Comparison of ENCODE assay signal across 8 mouse cellular contexts in genomic region chr9:68653211-68654038, GRCm38 (mm10). TPM values are rescaled to one million over a fixed set of nuclear protein-coding genes. Genes with fewer than 3 reads are reported as not detected.
A peak's percentile ranks its signal among the peaks of the same experiment; 100 is the strongest.
DNase-seq lines count a peak whose midpoint lies in the region; ATAC-seq and TF ChIP-seq lines count a peak whose summit lies in the region.

Gene Rora, plus strand, starts transcription at chr9:68653786.

- ATAC-seq in CD4-positive, CD25-positive, alpha-beta regulatory T cell, adult 4 months: no peak
- ATAC-seq in forebrain, embryonic 11.5 days (replicated peaks; ENCODE audit: low FRiP score): peak; percentile 85
- peak; percentile 59; the same call in 1 of the 2 replicates for ATAC-seq in heart, embryonic 13.5 days (ENCODE audit: extremely low read depth, insufficient number of reproducible peaks, low FRiP score, low TSS enrichment)
- ATAC-seq in kidney, embryonic 16.5 days (ENCODE audit: low FRiP score, low TSS enrichment): peak; percentile 82
- peak; percentile 79 for ATAC-seq in neural tube, embryonic 13.5 days (ENCODE audit: low read depth)

- no peaks in the 10 kb centered on the region for H3K36me3 ChIP-seq in forebrain, embryonic 11.5 days (ENCODE audit: control insufficient read depth, insufficient read depth, low read length)
- H3K36me3 ChIP-seq in heart, embryonic 13.5 days: no peaks in the 10 kb centered on the region
- H3K36me3 ChIP-seq in kidney, embryonic 16.5 days (ENCODE audit: insufficient read depth, low read length): no peaks in the 10 kb centered on the region
- H3K36me3 ChIP-seq in liver, adult 2 months (ENCODE audit: control insufficient read depth, insufficient read depth, low read length): no peaks in the 10 kb centered on the region
- no peaks in the 10 kb centered on the region for H3K36me3 ChIP-seq in neural tube, embryonic 13.5 days

- peaks cover 2% of the 10 kb centered on the region; the same call in 1 of the 2 replicates for H3K27me3 ChIP-seq in forebrain, embryonic 11.5 days (ENCODE audit: control insufficient read depth, insufficient read depth, low read length)
- H3K27me3 ChIP-seq in heart, embryonic 13.5 days (replicated peaks): peaks cover 17% of the 10 kb centered on the region; the same call in 1 of the 2 replicates
- H3K27me3 ChIP-seq in kidney, embryonic 16.5 days (ENCODE audit: insufficient read depth, low read length): peaks cover 2% of the 10 kb centered on the region; the same call in 1 of the 2 replicates
- H3K27me3 ChIP-seq in liver, adult 2 months (ENCODE audit: control insufficient read depth, insufficient read depth, low read length): no peaks in the 10 kb centered on the region
- H3K27me3 ChIP-seq in neural tube, embryonic 13.5 days: no peaks in the 10 kb centered on the region

- H3K4me2 ChIP-seq in forebrain, embryonic 11.5 days (ENCODE audit: low read depth, low read length, severe bottlenecking): peak within 1 kb of the TSS; percentile 90
- peak within 1 kb of the TSS; percentile 99 for H3K4me2 ChIP-seq in heart, embryonic 13.5 days
- peak within 1 kb of the TSS; percentile 96 for H3K4me2 ChIP-seq in kidney, embryonic 16.5 days (replicated peaks; ENCODE audit: low read depth, low read length)
- H3K4me2 ChIP-seq in neural tube, embryonic 13.5 days: peak within 1 kb of the TSS; percentile 86

- under 1% methylated on average over 69 of the region's 72 CpGs for WGBS in forebrain, embryonic 11.5 days
- WGBS in heart, embryonic 13.5 days: under 1% methylated on average over 69 of the region's 72 CpGs
- WGBS in kidney, embryonic 16.5 days: under 1% methylated on average over 69 of the region's 72 CpGs
- WGBS in liver, adult 2 months: 2% methylated on average over 69 of the region's 72 CpGs
- under 1% methylated on average over 69 of the region's 72 CpGs for WGBS in neural tube, embryonic 13.5 days

- H3K9ac ChIP-seq in forebrain, embryonic 11.5 days (ENCODE audit: low read length): peak within 1 kb of the TSS; percentile 80
- H3K9ac ChIP-seq in heart, embryonic 13.5 days: peak within 1 kb of the TSS; percentile 88
- H3K9ac ChIP-seq in kidney, embryonic 16.5 days (replicated peaks; ENCODE audit: low read length): peak within 1 kb of the TSS; percentile 83
- H3K9ac ChIP-seq in liver, adult 2 months (ENCODE audit: low read depth, low read length): peak within 1 kb of the TSS; percentile 88
- H3K9ac ChIP-seq in neural tube, embryonic 13.5 days: peak within 1 kb of the TSS; percentile 88

- peak; percentile 36; the same call in 1 of the 2 replicates for TF ChIP-seq POLR2A in brain, embryonic 14.5 days (IDR thresholded peaks at IDR 0.05; ENCODE audit: borderline replicate concordance, extremely low read depth, insufficient read depth, insufficient read length, poor library complexity, severe bottlenecking)
- TF ChIP-seq POLR2A in liver, adult 2 months (IDR thresholded peaks at IDR 0.05; ENCODE audit: extremely low read depth, insufficient read depth, low read length): no peak

- TF ChIP-seq CTCF in brain, embryonic 14.5 days (IDR thresholded peaks at IDR 0.05; ENCODE audit: borderline replicate concordance, extremely low read depth, insufficient read depth, insufficient read length): peak; percentile 21; the same call in 1 of the 2 replicates
- TF ChIP-seq CTCF in liver, adult 2 months (IDR thresholded peaks at IDR 0.05; ENCODE audit: low read depth, low read length): 0 out of 2 replicates have a peak, but pooled peaks have one; percentile 3

- peaks cover 7% of the 10 kb centered on the region; the same call in 1 of the 2 replicates for H3K4me1 ChIP-seq in forebrain, embryonic 11.5 days (replicated peaks; ENCODE audit: control insufficient read depth, insufficient read depth, low read length)
- H3K4me1 ChIP-seq in heart, embryonic 13.5 days: peaks cover 13% of the 10 kb centered on the region
- peaks cover 11% of the 10 kb centered on the region; the same call in 1 of the 2 replicates for H3K4me1 ChIP-seq in kidney, embryonic 16.5 days (ENCODE audit: insufficient read depth, low read length)
- H3K4me1 ChIP-seq in liver, adult 2 months (ENCODE audit: control insufficient read depth, insufficient read depth, low read length): 0 out of 2 replicates have a peak, but pooled peaks cover 4% of the 10 kb centered on the region
- H3K4me1 ChIP-seq in neural tube, embryonic 13.5 days (replicated peaks): peaks cover 27% of the 10 kb centered on the region

- peak within 1 kb of the TSS; percentile 80 for H3K27ac ChIP-seq in forebrain, embryonic 11.5 days (ENCODE audit: low read depth, low read length)
- H3K27ac ChIP-seq in heart, embryonic 13.5 days (replicated peaks): peak within 1 kb of the TSS; percentile 85
- peak within 1 kb of the TSS; percentile 91 for H3K27ac ChIP-seq in kidney, embryonic 16.5 days (ENCODE audit: low read length)
- peak within 1 kb of the TSS; percentile 43; the same call in 1 of the 2 replicates for H3K27ac ChIP-seq in liver, adult 2 months (replicated peaks; ENCODE audit: insufficient read depth, low read depth, low read length)
- peak within 1 kb of the TSS; percentile 97 for H3K27ac ChIP-seq in neural tube, embryonic 13.5 days (replicated peaks)

- peak; percentile 92 for DNase-seq in brain, embryonic 14.5 days (ENCODE audit: low read depth)
- DNase-seq in forebrain, embryonic 11.5 days (ENCODE audit: low spot score): peak; percentile 87
- DNase-seq in liver, adult 2 months (ENCODE audit: extremely low read depth, low read depth, low spot score): peak; percentile 18
- DNase-seq in urinary bladder, postnatal 36 days (ENCODE audit: low spot score in 2 of 2): peak; percentile 25 to 59

- no peaks in the 10 kb centered on the region for H3K79me2 ChIP-seq in liver, adult 2 months (ENCODE audit: control insufficient read depth, insufficient read depth, low read length)

- peak within 1 kb of the TSS; percentile 80 for H3K4me3 ChIP-seq in forebrain, embryonic 11.5 days (ENCODE audit: low read depth, low read length)
- H3K4me3 ChIP-seq in heart, embryonic 13.5 days: peak within 1 kb of the TSS; percentile 88
- H3K4me3 ChIP-seq in kidney, embryonic 16.5 days (ENCODE audit: low read length): peak within 1 kb of the TSS; percentile 83
- peak within 1 kb of the TSS; percentile 92 for H3K4me3 ChIP-seq in liver, adult 2 months (ENCODE audit: insufficient read depth, low read depth, low read length)
- peak within 1 kb of the TSS; percentile 86 for H3K4me3 ChIP-seq in neural tube, embryonic 13.5 days

- no peaks in the 10 kb centered on the region for H3K9me3 ChIP-seq in forebrain, embryonic 11.5 days (ENCODE audit: control insufficient read depth, low read length)
- H3K9me3 ChIP-seq in heart, embryonic 13.5 days: no peaks in the 10 kb centered on the region
- H3K9me3 ChIP-seq in kidney, embryonic 16.5 days (ENCODE audit: low read length): no peaks in the 10 kb centered on the region
- H3K9me3 ChIP-seq in neural tube, embryonic 13.5 days: no peaks in the 10 kb centered on the region

RNA-seq across cellular contexts. Expression of gene Rora, which starts in this region (rescaled TPM):
- polyA plus RNA-seq in CD4-positive, CD25-positive, alpha-beta regulatory T cell, adult 4 months (2017; shearing (Covaris generic)): 10 to 100 TPM; 35.6 to 42.4 TPM
- polyA plus RNA-seq in brain, embryonic 14.5 days (2012; rRNA removed): 5.5 and 11.7 TPM in 2 replicates
- 5.7 and 6.0 TPM in 2 replicates for polyA plus RNA-seq in forebrain, embryonic 11.5 days (2014; fragmentation: Nextera tagmentation; extraction: Ambion mirVana)
- polyA plus RNA-seq in heart, embryonic 13.5 days (2015; fragmentation: Nextera tagmentation; extraction: Ambion mirVana): 6.1 and 7.5 TPM in 2 replicates
- polyA plus RNA-seq in kidney, embryonic 16.5 days (2015; fragmentation: Nextera tagmentation; extraction: Ambion mirVana): 9.4 and 9.5 TPM in 2 replicates
- total RNA-seq in liver, adult 2 months (2014; rRNA removed): 30.8 and 38.0 TPM in 2 replicates
- 11.3 and 14.8 TPM in 2 replicates for polyA plus RNA-seq in liver, adult 2 months (2012; rRNA removed)
- polyA plus RNA-seq in neural tube, embryonic 13.5 days (2015; fragmentation: Nextera tagmentation; extraction: Ambion mirVana): 10.9 and 11.1 TPM in 2 replicates

Comparison
In these comparisons a context has a peak if more than half of its experiments do, and no peak if none do; other contexts are left out.
1. DNase-seq: peak in every context shown above with its lines; median percentile 92 in brain, embryonic 14.5 days; 87 in forebrain, embryonic 11.5 days; 42 in urinary bladder, postnatal 36 days; 18 in liver, adult 2 months.
2. H3K27ac ChIP-seq: peak in every context shown above with its lines; median percentile 97 in neural tube, embryonic 13.5 days; 91 in kidney, embryonic 16.5 days; 85 in heart, embryonic 13.5 days; 80 in forebrain, embryonic 11.5 days; 43 in liver, adult 2 months.